Mouse (Mus musculus): ENCODE measurements around the gene Zfp618. TPM values are rescaled to one million over a fixed set of nuclear protein-coding genes. Genes with fewer than 3 reads are reported as not detected.

The Zfp618 gene
- polyA plus RNA-seq, 1 experiment from 2014 or later: 11.5 TPM

DNA sequence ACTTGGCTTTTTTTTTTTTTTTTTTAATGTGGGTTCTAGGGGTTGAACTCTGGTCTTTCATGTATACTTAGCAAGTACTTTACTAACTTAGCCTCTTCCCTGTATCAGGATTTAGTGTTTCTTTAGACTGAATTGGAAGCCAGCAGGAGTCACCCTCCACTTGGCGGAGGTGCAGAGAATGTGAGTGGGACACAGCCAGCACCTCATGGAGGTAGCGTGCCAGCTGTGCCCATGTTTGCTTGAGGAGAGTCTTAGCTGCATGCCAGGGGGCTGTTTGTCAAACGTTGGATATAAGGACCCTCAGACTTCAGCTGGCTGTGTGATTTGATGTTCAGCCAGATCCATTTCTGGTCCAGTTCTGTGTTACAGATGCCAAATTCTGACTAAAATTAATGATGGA is 7.7 kb downstream of the Zfp618 start:
- Histone ChIP-seq H3K27ac (ENCODE audit: poor library complexity, severe bottlenecking) (no peak overlapping the region), H3K9ac (no peak overlapping the region), H3K4me3 (no peak overlapping the region), H3K4me2 (no peak overlapping the region), H3K36me3 (no peaks in the 10 kb centered on the region), H3K27me3 (replicated peaks) (no peaks in the 10 kb centered on the region), H3K4me1 (replicated peaks) (peaks cover 8% of the 10 kb centered on the region), H3K9me3 (replicated peaks) (no peaks in the 10 kb centered on the region)
- no peak for ATAC-seq (ENCODE audit: insufficient number of reproducible peaks, low FRiP score)
- WGBS: 85% methylated on average over 3 of the region's 3 CpGs

- Histone ChIP-seq H3K9ac (no peak overlapping the region), H3K4me1 (replicated peaks) (peaks cover 8% of the 10 kb centered on the region), H3K4me3 (no peak overlapping the region), H3K4me2 (no peak overlapping the region), H3K27ac (ENCODE audit: poor library complexity, severe bottlenecking) (no peak overlapping the region), H3K36me3 (no peaks in the 10 kb centered on the region), H3K9me3 (replicated peaks) (no peaks in the 10 kb centered on the region), H3K27me3 (replicated peaks) (no peaks in the 10 kb centered on the region)
- no peak for ATAC-seq (ENCODE audit: insufficient number of reproducible peaks, low FRiP score)
- 69% methylated on average over 2 of the region's 2 CpGs for WGBS
Observed at GRCm38 (mm10) chr4:62974901-62975300, 9.5 kb downstream of the Zfp618 start.

DNA sequence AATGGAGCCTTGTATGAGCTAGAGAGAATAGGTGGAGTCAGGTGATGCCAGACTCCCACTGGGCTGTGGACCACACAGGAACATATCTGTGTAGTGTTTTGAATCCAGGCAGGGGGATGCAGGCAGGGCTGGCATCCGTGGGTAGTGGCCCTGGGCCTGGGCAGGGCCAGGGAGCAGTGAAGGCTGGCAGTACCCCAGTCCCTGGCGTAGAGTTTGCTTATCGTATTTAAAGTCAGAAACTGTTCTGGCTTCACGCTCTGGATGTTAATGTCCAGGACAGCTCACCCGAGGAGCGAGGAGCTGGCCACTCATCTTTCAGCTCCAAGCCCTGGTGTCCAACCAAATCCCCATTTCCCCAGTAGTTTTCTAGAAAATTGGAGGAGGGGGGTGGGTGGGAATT is 10.2 kb downstream of the Zfp618 start:
- H3K4me3 ChIP-seq: no peak overlapping the region
- no peak overlapping the region for H3K4me2 ChIP-seq
- ATAC-seq (ENCODE audit: insufficient number of reproducible peaks, low FRiP score): no peak
- no peaks in the 10 kb centered on the region for H3K36me3 ChIP-seq
- no peak overlapping the region for H3K9ac ChIP-seq
- H3K27me3 ChIP-seq (replicated peaks): no peaks in the 10 kb centered on the region
- H3K27ac ChIP-seq (ENCODE audit: poor library complexity, severe bottlenecking): no peak overlapping the region
- 69% methylated on average over 6 of the region's 6 CpGs for WGBS
- no peaks in the 10 kb centered on the region for H3K9me3 ChIP-seq (replicated peaks)
- H3K4me1 ChIP-seq (replicated peaks): peaks cover 8% of the 10 kb centered on the region

GRCm38 (mm10) chr4:62977454-62977853 is 12.1 kb downstream of the Zfp618 start:
- Histone ChIP-seq H3K9me3 (replicated peaks) (no peaks in the 10 kb centered on the region), H3K9ac (no peak overlapping the region), H3K27ac (ENCODE audit: poor library complexity, severe bottlenecking) (no peak overlapping the region), H3K4me1 (replicated peaks) (peaks cover 4% of the 10 kb centered on the region), H3K4me2 (no peak overlapping the region), H3K27me3 (replicated peaks) (no peaks in the 10 kb centered on the region), H3K4me3 (no peak overlapping the region), H3K36me3 (no peaks in the 10 kb centered on the region)
- ATAC-seq (ENCODE audit: insufficient number of reproducible peaks, low FRiP score): no peak
- WGBS: 87% methylated on average over 6 of the region's 6 CpGs

- no peak overlapping the region for H3K4me3 ChIP-seq
- H3K4me1 ChIP-seq (replicated peaks): peaks cover 4% of the 10 kb centered on the region
- no peak overlapping the region for H3K27ac ChIP-seq (ENCODE audit: poor library complexity, severe bottlenecking)
- no peaks in the 10 kb centered on the region for H3K9me3 ChIP-seq (replicated peaks)
- H3K36me3 ChIP-seq: no peaks in the 10 kb centered on the region
- H3K27me3 ChIP-seq (replicated peaks): no peaks in the 10 kb centered on the region
- no peak overlapping the region for H3K4me2 ChIP-seq
- H3K9ac ChIP-seq: no peak overlapping the region
- ATAC-seq (ENCODE audit: insufficient number of reproducible peaks, low FRiP score): no peak
- WGBS: 76% methylated on average over 10 of the region's 10 CpGs
Observed at GRCm38 (mm10) chr4:62978501-62978911, 13.1 kb downstream of the Zfp618 start.

GRCm38 (mm10) chr4:62981572-62981971 is 16.2 kb downstream of the Zfp618 start:
- Histone ChIP-seq H3K27me3 (replicated peaks) (no peaks in the 10 kb centered on the region), H3K4me3 (no peak overlapping the region), H3K4me1 (replicated peaks) (no peaks in the 10 kb centered on the region), H3K36me3 (no peaks in the 10 kb centered on the region), H3K4me2 (no peak overlapping the region), H3K27ac (ENCODE audit: poor library complexity, severe bottlenecking) (no peak overlapping the region), H3K9ac (no peak overlapping the region), H3K9me3 (replicated peaks) (0 out of 2 replicates have a peak, but pooled peaks cover 3% of the 10 kb centered on the region)
- no peak for ATAC-seq (ENCODE audit: insufficient number of reproducible peaks, low FRiP score)
- 85% methylated on average over 2 of the region's 2 CpGs for WGBS

GRCm38 (mm10) chr4:62983556-62983955 is 18.2 kb downstream of the Zfp618 start:
- Histone ChIP-seq H3K4me3 (no peak overlapping the region), H3K9me3 (replicated peaks) (0 out of 2 replicates have a peak, but pooled peaks cover 3% of the 10 kb centered on the region), H3K9ac (no peak overlapping the region), H3K36me3 (no peaks in the 10 kb centered on the region), H3K4me2 (no peak overlapping the region), H3K4me1 (replicated peaks) (no peaks in the 10 kb centered on the region), H3K27me3 (replicated peaks) (no peaks in the 10 kb centered on the region), H3K27ac (ENCODE audit: poor library complexity, severe bottlenecking) (no peak overlapping the region)
- WGBS: 87% methylated on average over 5 of the region's 5 CpGs
- ATAC-seq (ENCODE audit: insufficient number of reproducible peaks, low FRiP score): no peak

GRCm38 (mm10) chr4:62991336-62991735 is 26.0 kb downstream of the Zfp618 start:
- no peaks in the 10 kb centered on the region for H3K27me3 ChIP-seq (replicated peaks)
- no peak overlapping the region for H3K4me2 ChIP-seq
- peaks cover 7% of the 10 kb centered on the region; the same call in 1 of the 2 replicates for H3K36me3 ChIP-seq
- no peak overlapping the region for H3K4me3 ChIP-seq
- no peak for ATAC-seq (ENCODE audit: insufficient number of reproducible peaks, low FRiP score)
- no peak overlapping the region for H3K27ac ChIP-seq (ENCODE audit: poor library complexity, severe bottlenecking)
- no peak overlapping the region for H3K9ac ChIP-seq
- H3K9me3 ChIP-seq (replicated peaks): 0 out of 2 replicates have a peak, but pooled peaks cover 3% of the 10 kb centered on the region
- H3K4me1 ChIP-seq (replicated peaks): peaks cover 21% of the 10 kb centered on the region
- 83% methylated on average over 11 of the region's 11 CpGs for WGBS

- no peaks in the 10 kb centered on the region for H3K27me3 ChIP-seq (replicated peaks)
- WGBS: 25% methylated on average over 2 of the region's 2 CpGs
Observed at GRCm38 (mm10) chr4:62993190-62993589, 27.8 kb downstream of the Zfp618 start.

GRCm38 (mm10) chr4:62997606-62998005 is 32.2 kb downstream of the Zfp618 start:
- WGBS: 81% methylated on average over 6 of the region's 6 CpGs
- peaks cover 9% of the 10 kb centered on the region; the same call in 1 of the 2 replicates for H3K36me3 ChIP-seq
- no peaks in the 10 kb centered on the region for H3K27me3 ChIP-seq (replicated peaks)
- no peak overlapping the region for H3K4me3 ChIP-seq
- H3K4me2 ChIP-seq: no peak overlapping the region
- H3K4me1 ChIP-seq (replicated peaks): peaks cover 62% of the 10 kb centered on the region
- no peak for ATAC-seq (ENCODE audit: insufficient number of reproducible peaks, low FRiP score)
- 0 out of 2 replicates have a peak, but pooled peaks cover 3% of the 10 kb centered on the region for H3K9me3 ChIP-seq (replicated peaks)
- no peak overlapping the region for H3K9ac ChIP-seq
- H3K27ac ChIP-seq (ENCODE audit: poor library complexity, severe bottlenecking): peak overlapping the region; percentile 96

More at GRCm38 (mm10) chr4:62993190-62993589, 27.8 kb downstream of the Zfp618 start:
- H3K9me3 ChIP-seq (replicated peaks): 0 out of 2 replicates have a peak, but pooled peaks cover 3% of the 10 kb centered on the region
- H3K36me3 ChIP-seq: peaks cover 12% of the 10 kb centered on the region; the same call in 1 of the 2 replicates
- H3K9ac ChIP-seq: no peak overlapping the region
- ATAC-seq (ENCODE audit: insufficient number of reproducible peaks, low FRiP score): no peak
- H3K4me2 ChIP-seq: no peak overlapping the region
- no peak overlapping the region for H3K4me3 ChIP-seq
- H3K27ac ChIP-seq (ENCODE audit: poor library complexity, severe bottlenecking): no peak overlapping the region
- H3K4me1 ChIP-seq (replicated peaks): peaks cover 39% of the 10 kb centered on the region

DNA sequence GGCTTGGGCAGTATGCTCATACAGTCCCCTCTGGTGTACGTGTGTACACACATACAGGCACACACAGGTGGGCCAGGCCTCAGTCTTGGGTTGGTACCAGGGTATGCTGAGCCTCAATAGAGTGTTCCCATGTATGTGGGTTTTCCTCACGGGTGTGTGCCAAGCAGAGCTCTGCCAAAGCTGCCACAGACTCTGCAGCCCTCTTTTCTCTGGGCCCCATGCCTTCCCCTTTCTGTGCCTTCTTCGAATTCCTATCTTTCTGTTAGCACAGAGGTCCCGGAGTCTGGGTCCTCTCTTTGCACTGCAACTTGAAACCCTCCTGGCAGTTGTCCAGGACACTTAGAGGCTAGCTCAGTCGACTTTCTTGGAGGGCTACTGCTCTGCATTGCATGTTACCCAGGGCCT is 33.1 kb downstream of the Zfp618 start:
- Histone ChIP-seq H3K27ac (ENCODE audit: poor library complexity, severe bottlenecking) (peak overlapping the region; percentile 96), H3K9ac (0 out of 2 replicates have a peak overlapping the region, but pooled peaks have one; percentile 23), H3K4me2 (peak overlapping the region; percentile 56)

DNA sequence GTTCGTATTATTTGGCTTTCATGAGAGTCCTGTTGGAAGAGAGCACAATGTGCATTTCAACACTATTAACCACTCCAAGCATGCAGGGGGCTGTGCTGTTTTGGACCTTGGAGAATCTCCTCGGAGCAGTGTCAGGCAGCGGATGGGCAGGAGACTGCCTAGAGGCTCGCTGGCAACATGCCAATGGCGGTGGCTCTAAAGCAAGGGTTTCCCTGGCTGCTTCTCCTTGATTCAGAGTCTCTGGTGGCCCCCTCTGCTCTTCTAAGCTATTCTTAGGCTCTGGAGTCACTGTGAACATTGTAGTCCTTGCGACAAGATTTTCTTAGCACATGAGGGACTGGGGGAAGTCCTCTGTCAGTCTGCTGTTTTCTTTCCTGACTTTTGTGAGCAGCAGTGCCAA is 33.5 kb downstream of the Zfp618 start:
- peak overlapping the region; percentile 56 for H3K4me2 ChIP-seq
- WGBS: 22% methylated on average over 6 of the region's 6 CpGs
- H3K9me3 ChIP-seq (replicated peaks): 0 out of 2 replicates have a peak, but pooled peaks cover 3% of the 10 kb centered on the region
- peak overlapping the region; percentile 96 for H3K27ac ChIP-seq (ENCODE audit: poor library complexity, severe bottlenecking)
- no peaks in the 10 kb centered on the region for H3K27me3 ChIP-seq (replicated peaks)
- ATAC-seq (ENCODE audit: insufficient number of reproducible peaks, low FRiP score): peak; percentile 63
- H3K36me3 ChIP-seq: peaks cover 9% of the 10 kb centered on the region; the same call in 1 of the 2 replicates
- H3K4me1 ChIP-seq (replicated peaks): peaks cover 49% of the 10 kb centered on the region
- no peak overlapping the region for H3K4me3 ChIP-seq
- peak overlapping the region; percentile 23; the same call in 1 of the 2 replicates for H3K9ac ChIP-seq

More for the DNA sequence above, 33.1 kb downstream of the Zfp618 start:
- 16% methylated on average over 5 of the region's 5 CpGs for WGBS
- H3K36me3 ChIP-seq: peaks cover 9% of the 10 kb centered on the region; the same call in 1 of the 2 replicates
- no peak overlapping the region for H3K4me3 ChIP-seq
- ATAC-seq (ENCODE audit: insufficient number of reproducible peaks, low FRiP score): peak; percentile 56
- H3K4me1 ChIP-seq (replicated peaks): peaks cover 54% of the 10 kb centered on the region
- 0 out of 2 replicates have a peak, but pooled peaks cover 3% of the 10 kb centered on the region for H3K9me3 ChIP-seq (replicated peaks)
- no peaks in the 10 kb centered on the region for H3K27me3 ChIP-seq (replicated peaks)
